Mouse (Mus musculus) stomach, postnatal 0 days (tissue): ENCODE results near the gene Entpd8. TPM values are rescaled to one million over a fixed set of nuclear protein-coding genes. Genes with fewer than 3 reads are reported as not detected.

ENCODE experiments used
- ATAC-seq: fragments of 200-750 bp; cut with Nextera tagmentation; 2 replicates; pipeline ENCODE4 v1.8.0; 2017; ENCODE audit not compliant: low FRiP score, low TSS enrichment
- DNase-seq: peaks from one replicate; pipeline ENCODE4 v3.0.0-alpha.2; 2016; ENCODE audit warnings: low spot score
- H3K27ac ChIP-seq: fragments of 300-500 bp; sonication (generic); replicated peaks from 2 replicates; pipeline ENCODE4 v1.5.1; 2014; ENCODE audit warnings: mild to moderate bottlenecking, control low read depth
- H3K27me3 ChIP-seq: fragments of 300-500 bp; sonication (generic); 2 replicates; pipeline ENCODE4 v1.6.1; 2014; ENCODE audit warnings: low read length; ENCODE audit not compliant: control insufficient read depth, insufficient read depth
- H3K36me3 ChIP-seq: fragments of 300-500 bp; sonication (generic); 2 replicates; pipeline ENCODE4 v1.6.1; 2014; ENCODE audit warnings: low read length, mixed read lengths; ENCODE audit not compliant: control insufficient read depth, insufficient read depth
- H3K4me1 ChIP-seq: fragments of 300-500 bp; sonication (generic); replicated peaks from 2 replicates; pipeline ENCODE4 v1.6.1; 2014; ENCODE audit warnings: antibody characterized with exemption; ENCODE audit not compliant: control insufficient read depth, insufficient read depth
- H3K4me2 ChIP-seq: fragments of 300-500 bp; sonication (generic); replicated peaks from 2 replicates; pipeline ENCODE4 v1.6.1; 2014; ENCODE audit warnings: low read depth, mild to moderate bottlenecking, control low read depth, moderate library complexity
- H3K4me3 ChIP-seq: fragments of 300-500 bp; sonication (generic); 2 replicates; pipeline ENCODE4 v1.5.1; 2014; ENCODE audit warnings: low read depth, low read length, control low read depth
- H3K9ac ChIP-seq: fragments of 300-500 bp; sonication (generic); 2 replicates; pipeline ENCODE4 v1.6.1; 2014; ENCODE audit warnings: mild to moderate bottlenecking, low read length, control low read depth, mixed read lengths
- H3K9me3 ChIP-seq: fragments of 300-500 bp; sonication (generic); 2 replicates; pipeline ENCODE4 v1.6.1; 2016; ENCODE audit warnings: low read length; ENCODE audit not compliant: control insufficient read depth
- CTCF ChIP-seq: IDR thresholded peaks from 2 replicates; pipeline ENCODE4 v1.5.1; 2016; ENCODE audit warnings: antibody characterized with exemption, low read depth, mild to moderate bottlenecking, moderate library complexity
- EP300 ChIP-seq: optimal IDR thresholded peaks from 2 replicates; pipeline ENCODE3; 2016; ENCODE audit warnings: antibody characterized with exemption
- WGBS: fragments of 180-500 bp; shearing (Covaris S2); extraction: QIAGEN DNeasy Blood & Tissue Kit; methylation state at CpG from one replicate; pipeline ENCODE4 v1.1.7; 2014; 5-methylcytosine and 5-hydroxymethylcytosine counted together
- polyA plus RNA-seq: library from polyadenylated mRNA; unstranded; fragments of >200 nt; fragmentation: Nextera tagmentation; extraction: Ambion mirVana; gene quantifications from 2 replicates; pipeline ENCODE4 v1.2.1, GENCODE M21; 2015

The Entpd8 gene
- polyA plus RNA-seq, 1 experiment from 2014 or later: 3.3 TPM

GRCm38 (mm10) chr2:25122666-25123065, 42.6 kb downstream of the Entpd8 start:
- Histone ChIP-seq H3K4me3 (no peak overlapping the region), H3K36me3 (no peaks in the 10 kb centered on the region), H3K4me1 (no peaks in the 10 kb centered on the region), H3K9me3 (no peaks in the 10 kb centered on the region), H3K4me2 (no peak overlapping the region), H3K27ac (no peak overlapping the region), H3K27me3 (no peaks in the 10 kb centered on the region), H3K9ac (no peak overlapping the region)
- TF ChIP-seq CTCF: no peak
- no peak for TF ChIP-seq EP300
- WGBS: 64% methylated on average over 2 of the region's 2 CpGs
- DNase-seq (no peak), ATAC-seq (no peak)

GRCm38 (mm10) chr2:25123527-25123926, 43.4 kb downstream of the Entpd8 start:
- no peak for ATAC-seq
- H3K4me3 ChIP-seq: no peak overlapping the region
- WGBS: 45% methylated on average over 5 of the region's 5 CpGs
- TF ChIP-seq EP300: no peak
- no peak for TF ChIP-seq CTCF
- no peak overlapping the region for H3K9ac ChIP-seq
- no peaks in the 10 kb centered on the region for H3K27me3 ChIP-seq
- no peak overlapping the region for H3K4me2 ChIP-seq
- DNase-seq: peak; percentile 36
- no peaks in the 10 kb centered on the region; the same call in 1 of the 2 replicates for H3K4me1 ChIP-seq
- no peaks in the 10 kb centered on the region for H3K9me3 ChIP-seq
- no peaks in the 10 kb centered on the region for H3K36me3 ChIP-seq
- H3K27ac ChIP-seq: no peak overlapping the region

- no peaks in the 10 kb centered on the region for H3K36me3 ChIP-seq
- H3K27me3 ChIP-seq: no peaks in the 10 kb centered on the region
- no peak overlapping the region for H3K27ac ChIP-seq
- H3K4me1 ChIP-seq: no peaks in the 10 kb centered on the region; the same call in 1 of the 2 replicates
- no peak overlapping the region for H3K9ac ChIP-seq
- H3K9me3 ChIP-seq: no peaks in the 10 kb centered on the region
- DNase-seq (no peak), ATAC-seq (no peak)
- no peak for TF ChIP-seq CTCF
- TF ChIP-seq EP300: no peak
- no peak overlapping the region for H3K4me3 ChIP-seq
- no peak overlapping the region for H3K4me2 ChIP-seq
- 46% methylated on average over 3 of the region's 3 CpGs for WGBS
Observed at GRCm38 (mm10) chr2:25124411-25124810, 44.3 kb downstream of the Entpd8 start.

- H3K27me3 ChIP-seq: no peaks in the 10 kb centered on the region
- no peaks in the 10 kb centered on the region; the same call in 1 of the 2 replicates for H3K4me1 ChIP-seq
- no peak for TF ChIP-seq EP300
- TF ChIP-seq CTCF: no peak
- no peak overlapping the region for H3K4me2 ChIP-seq
- DNase-seq (no peak), ATAC-seq (no peak)
- no peak overlapping the region for H3K4me3 ChIP-seq
- 84% methylated on average over 6 of the region's 6 CpGs for WGBS
- no peaks in the 10 kb centered on the region for H3K9me3 ChIP-seq
- no peak overlapping the region for H3K27ac ChIP-seq
- H3K36me3 ChIP-seq: no peaks in the 10 kb centered on the region
- no peak overlapping the region for H3K9ac ChIP-seq
Observed at GRCm38 (mm10) chr2:25125146-25125545, 45.0 kb downstream of the Entpd8 start.

GRCm38 (mm10) chr2:25126011-25127010, 46.2 kb downstream of the Entpd8 start:
- Histone ChIP-seq H3K27ac (peak overlapping the region; percentile 70), H3K36me3 (no peaks in the 10 kb centered on the region), H3K9me3 (no peaks in the 10 kb centered on the region), H3K27me3 (no peaks in the 10 kb centered on the region), H3K4me3 (no peak overlapping the region), H3K9ac (no peak overlapping the region), H3K4me1 (no peaks in the 10 kb centered on the region; the same call in 1 of the 2 replicates), H3K4me2 (no peak overlapping the region)
- 33% methylated on average over 19 of the region's 19 CpGs for WGBS
- TF ChIP-seq CTCF (peak; percentile 38), EP300 (no peak)
- DNase-seq (peak; percentile 74), ATAC-seq (peak; percentile 55)

- no peaks in the 10 kb centered on the region for H3K36me3 ChIP-seq
- no peak overlapping the region for H3K4me3 ChIP-seq
- H3K27me3 ChIP-seq: no peaks in the 10 kb centered on the region
- no peaks in the 10 kb centered on the region for H3K9me3 ChIP-seq
- ATAC-seq: peak; percentile 65
- peak; percentile 85 for DNase-seq
- TF ChIP-seq CTCF: peak; percentile 90
- TF ChIP-seq EP300: no peak
- 32% methylated on average over 5 of the region's 5 CpGs for WGBS
- H3K4me1 ChIP-seq: no peaks in the 10 kb centered on the region; the same call in 1 of the 2 replicates
- no peak overlapping the region for H3K9ac ChIP-seq
- H3K27ac ChIP-seq: 0 out of 2 replicates have a peak overlapping the region, but pooled peaks have one; percentile 30
- H3K4me2 ChIP-seq: no peak overlapping the region
Observed at GRCm38 (mm10) chr2:25127206-25127605, 47.1 kb downstream of the Entpd8 start.
